Mouse (Mus musculus) urinary bladder, postnatal 10 days (tissue): ENCODE measurements around the gene Ccdc113.

ENCODE experiments used
- DNase-seq: peaks from one replicate; pipeline ENCODE4 v3.0.0; 2022; ENCODE audit warnings: low spot score

The Ccdc113 gene

GRCm38 (mm10) chr8:95533584-95534387 is at the start of gene Ccdc113:
Gene Ccdc113 (plus strand): TSS chr8:95534085.
- DNase-seq: no peak

GRCm38 (mm10) chr8:95487800-95488697 is 45.8 kb upstream of the Ccdc113 start:
- DNase-seq: no peak

- peak; percentile 49 for DNase-seq
Measured at GRCm38 (mm10) chr8:95488698-95489332, 45.1 kb upstream of the Ccdc113 start.

- no peak for DNase-seq
Measured at GRCm38 (mm10) chr8:95490006-95490405, 43.9 kb upstream of the Ccdc113 start, which contains the start of gene Csnk2a2. Gene Csnk2a2 (minus strand): TSS chr8:95490039.

GRCm38 (mm10) chr8:95492057-95492456 is 41.8 kb upstream of the Ccdc113 start:
- DNase-seq: no peak

- no peak for DNase-seq
Measured at GRCm38 (mm10) chr8:95495444-95495843, 38.4 kb upstream of the Ccdc113 start.

- DNase-seq: no peak
Measured at GRCm38 (mm10) chr8:95496420-95496819, 37.5 kb upstream of the Ccdc113 start.

GRCm38 (mm10) chr8:95497821-95498220 is 36.1 kb upstream of the Ccdc113 start:
- no peak for DNase-seq

- DNase-seq: no peak
Measured at GRCm38 (mm10) chr8:95499266-95500064, 34.4 kb upstream of the Ccdc113 start.

GRCm38 (mm10) chr8:95500436-95500835 is 33.4 kb upstream of the Ccdc113 start:
- DNase-seq: no peak

- no peak for DNase-seq
Measured at GRCm38 (mm10) chr8:95502431-95502830, 31.5 kb upstream of the Ccdc113 start.

GRCm38 (mm10) chr8:95504835-95505234 is 29.1 kb upstream of the Ccdc113 start:
- no peak for DNase-seq

- no peak for DNase-seq
Measured at GRCm38 (mm10) chr8:95505606-95506005, 28.3 kb upstream of the Ccdc113 start.

GRCm38 (mm10) chr8:95506245-95506644 is 27.6 kb upstream of the Ccdc113 start:
- DNase-seq: no peak

- no peak for DNase-seq
Measured at GRCm38 (mm10) chr8:95512257-95512656, 21.6 kb upstream of the Ccdc113 start.

- no peak for DNase-seq
Measured at GRCm38 (mm10) chr8:95513219-95513618, 20.7 kb upstream of the Ccdc113 start.

- DNase-seq: no peak
Measured at GRCm38 (mm10) chr8:95516928-95517327, 17.0 kb upstream of the Ccdc113 start.

- DNase-seq: no peak
Measured at GRCm38 (mm10) chr8:95523991-95524390, 9.9 kb upstream of the Ccdc113 start.

GRCm38 (mm10) chr8:95528194-95528593 is 5.7 kb upstream of the Ccdc113 start:
- no peak for DNase-seq

GRCm38 (mm10) chr8:95528750-95529310 is 5.1 kb upstream of the Ccdc113 start:
- DNase-seq: no peak

- DNase-seq: no peak
Measured at GRCm38 (mm10) chr8:95532206-95532605, 1.7 kb upstream of the Ccdc113 start.
